Mouse (Mus musculus) ES-E14 (cell line): ENCODE results near the gene Slc25a26. TPM values are rescaled to one million over a fixed set of nuclear protein-coding genes. Genes with fewer than 3 reads are reported as not detected.

Experiments
- DNase-seq: peaks from one replicate; pipeline ENCODE4 v3.0.0-alpha.2; 2013; ENCODE audit warnings: low read depth, low spot score
- H3K27ac ChIP-seq: 2 replicates; pipeline ENCODE4 v1.5.1; 2012; ENCODE audit warnings: low read depth, mild to moderate bottlenecking, low read length, moderate library complexity, mixed read lengths; ENCODE audit not compliant: poor library complexity, insufficient read depth, severe bottlenecking
- H3K36me3 ChIP-seq: 2 replicates; pipeline ENCODE4 v1.6.1; 2012; ENCODE audit warnings: mild to moderate bottlenecking, low read length, moderate library complexity, mixed read lengths; ENCODE audit not compliant: control insufficient read depth, poor library complexity, insufficient read depth, severe bottlenecking
- H3K4me1 ChIP-seq, 2 experiments: fragments of 150-350 bp in 1 of 2; sonication (generic) in 1 of 2; 2 replicates each; pipeline ENCODE4 v1.6.1; 2012; ENCODE audit warnings: low read length in 2 of 2, mild to moderate bottlenecking in 1 of 2, mixed read lengths in 1 of 2; ENCODE audit not compliant: control insufficient read depth in 2 of 2, insufficient read depth in 2 of 2, poor library complexity in 1 of 2
- H3K4me3 ChIP-seq, 2 experiments: fragments of 150-350 bp in 1 of 2; sonication (generic) in 1 of 2; 2 replicates each; pipeline ENCODE4 v1.5.1; 2012; ENCODE audit warnings: low read length in 2 of 2, low read depth in 1 of 2, mild to moderate bottlenecking in 1 of 2, mixed read lengths in 1 of 2; ENCODE audit not compliant: insufficient read depth in 1 of 2, poor library complexity in 1 of 2, severe bottlenecking in 1 of 2
- H3K9ac ChIP-seq: 2 replicates; pipeline ENCODE4 v1.6.1; 2012; ENCODE audit warnings: low read depth, mild to moderate bottlenecking, low read length, mixed read lengths; ENCODE audit not compliant: poor library complexity, insufficient read depth, severe bottlenecking
- H3K9me3 ChIP-seq: fragments of 150-350 bp; sonication (generic); 2 replicates; pipeline ENCODE4 v1.6.1; 2012; ENCODE audit warnings: low read depth, mild to moderate bottlenecking, low read length; ENCODE audit not compliant: control insufficient read depth, insufficient read depth
- CHD2 ChIP-seq: IDR thresholded peaks from 2 replicates; pipeline ENCODE4 v1.6.1; 2014; ENCODE audit warnings: mild to moderate bottlenecking, low read depth, low read length, inconsistent platforms
- HCFC1 ChIP-seq: IDR thresholded peaks from 2 replicates; pipeline ENCODE4 v1.6.1; 2012; ENCODE audit warnings: low read length, inconsistent platforms, borderline replicate concordance; ENCODE audit not compliant: insufficient read depth
- MAFK ChIP-seq: IDR thresholded peaks from 2 replicates; pipeline ENCODE4 v1.6.1; 2014; ENCODE audit warnings: mild to moderate bottlenecking, low read depth, low read length, inconsistent platforms; ENCODE audit not compliant: insufficient read depth
- ZC3H11A ChIP-seq: IDR thresholded peaks from 2 replicates; pipeline ENCODE4 v1.6.1; 2012; ENCODE audit warnings: low read depth, mild to moderate bottlenecking, inconsistent platforms, low read length, borderline replicate concordance
- ZNF384 ChIP-seq: IDR thresholded peaks from 2 replicates; pipeline ENCODE4 v1.6.1; 2012; ENCODE audit warnings: low read depth, low read length, inconsistent platforms
- in situ Hi-C, 2 experiments: fragments of 600-800 bp; cut with MboI; formaldehyde crosslinking; loops; one replicate each; pipeline ENCODE4 v1.15.1; 2025; ENCODE audit warnings: low sequenced_read_pairs in 2 of 2, inconsistent platforms in 1 of 2; ENCODE audit not compliant: unreplicated experiment in 2 of 2
- total RNA-seq: library from RNA; depleted of rRNA; stranded (reverse); fragments of 300-350 nt; gene quantifications from 2 replicates; pipeline ENCODE4 v1.2.3, GENCODE M21; 2012

Slc25a26 gene
- total RNA-seq, 1 experiment, result 9.8 TPM

GRCm38 (mm10) chr6:94503963-94504362, 3.8 kb downstream of the Slc25a26 start:
- Histone ChIP-seq H3K4me1 (peaks cover 0 to 3% of the 10 kb centered on the region in 2 experiments; a peak in 3 of 4 replicates), H3K27ac (no peak overlapping the region), H3K36me3 (no peaks in the 10 kb centered on the region), H3K9me3 (no peaks in the 10 kb centered on the region), H3K4me3 (no peak overlapping the region), H3K9ac (no peak overlapping the region)
- TF ChIP-seq ZC3H11A (no peak), MAFK (no peak), CHD2 (no peak), HCFC1 (no peak), ZNF384 (no peak)
- DNase-seq, result no peak
- in situ Hi-C loops, result no loop called here

DNA sequence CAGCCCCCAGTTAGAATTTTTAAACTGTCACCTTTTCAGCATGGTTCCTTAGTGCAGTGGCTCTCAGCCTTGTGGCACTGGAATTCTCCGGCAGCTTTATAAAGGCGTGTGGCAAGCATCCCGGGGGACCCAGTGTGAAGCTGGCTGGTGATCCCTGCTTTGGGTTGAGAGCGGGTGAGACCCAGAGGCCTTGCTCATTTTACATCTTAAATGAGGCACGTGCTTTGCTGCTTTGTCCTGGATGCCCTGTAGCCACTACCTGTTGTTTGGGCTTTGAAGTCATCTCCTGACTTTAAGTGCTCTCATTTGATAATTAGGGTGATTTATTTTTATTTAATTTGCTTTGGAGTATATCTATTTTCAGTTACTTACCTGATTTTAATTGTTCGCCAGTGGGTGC, 7.8 kb downstream of the Slc25a26 start:
- peaks cover 0 to 10% of the 10 kb centered on the region in 2 experiments; a peak in 2 of 4 replicates for H3K4me1 ChIP-seq
- no peak for DNase-seq
- H3K9ac ChIP-seq, result no peak overlapping the region
- TF ChIP-seq ZC3H11A, result no peak
- no peak for TF ChIP-seq HCFC1
- no peak for TF ChIP-seq CHD2
- no peak for TF ChIP-seq MAFK
- no peak for TF ChIP-seq ZNF384
- in situ Hi-C loops, result no loop called here
- H3K36me3 ChIP-seq, result 0 out of 2 replicates have a peak, but pooled peaks cover 4% of the 10 kb centered on the region
- no peaks in the 10 kb centered on the region for H3K9me3 ChIP-seq
- no peak overlapping the region for H3K27ac ChIP-seq
- H3K4me3 ChIP-seq, result no peak overlapping the region

- H3K36me3 ChIP-seq, result 0 out of 2 replicates have a peak, but pooled peaks cover 5% of the 10 kb centered on the region
- H3K9me3 ChIP-seq, result no peaks in the 10 kb centered on the region
- no peak overlapping the region for H3K27ac ChIP-seq
- no peak for DNase-seq
- in situ Hi-C loops, result no loop called here
- TF ChIP-seq ZNF384, result no peak
- no peak for TF ChIP-seq CHD2
- TF ChIP-seq ZC3H11A, result no peak
- TF ChIP-seq MAFK, result no peak
- no peak for TF ChIP-seq HCFC1
- H3K4me3 ChIP-seq, result no peak overlapping the region
- no peak overlapping the region for H3K9ac ChIP-seq
- H3K4me1 ChIP-seq, result peaks cover 0 to 10% of the 10 kb centered on the region in 2 experiments; a peak in 2 of 4 replicates
Measured at GRCm38 (mm10) chr6:94508807-94509206, 8.7 kb downstream of the Slc25a26 start.

DNA sequence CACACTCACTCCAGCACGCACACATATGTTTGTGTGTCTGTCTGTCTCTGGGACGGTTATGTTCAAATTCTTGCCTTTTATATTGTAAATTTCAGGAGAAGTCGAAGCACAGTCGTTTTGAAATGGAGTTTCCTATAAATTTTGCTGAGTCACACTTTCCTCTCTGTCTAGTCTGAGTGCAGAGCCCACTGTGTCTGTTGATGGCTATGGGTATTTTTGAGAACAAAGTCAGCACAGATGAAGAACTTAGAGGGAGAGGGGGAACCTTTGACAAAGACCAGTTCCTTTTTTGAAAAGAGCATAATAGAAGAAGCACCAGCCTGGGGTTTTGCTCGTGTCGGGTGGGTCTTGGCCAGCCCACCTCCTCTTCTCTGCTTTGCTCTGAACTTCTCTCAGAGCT, 9.1 kb downstream of the Slc25a26 start:
- 0 out of 2 replicates have a peak, but pooled peaks cover 6% of the 10 kb centered on the region for H3K36me3 ChIP-seq
- no peak for DNase-seq
- H3K9me3 ChIP-seq, result no peaks in the 10 kb centered on the region
- H3K4me3 ChIP-seq, result no peak overlapping the region
- H3K9ac ChIP-seq, result no peak overlapping the region
- in situ Hi-C loops, result no loop called here
- H3K4me1 ChIP-seq, result peaks cover 0 to 10% of the 10 kb centered on the region in 2 experiments; a peak in 2 of 4 replicates
- no peak for TF ChIP-seq ZC3H11A
- no peak for TF ChIP-seq CHD2
- peak; percentile 83 for TF ChIP-seq MAFK
- no peak for TF ChIP-seq ZNF384
- TF ChIP-seq HCFC1, result no peak
- no peak overlapping the region for H3K27ac ChIP-seq

- Histone ChIP-seq H3K4me3 (no peak overlapping the region), H3K9me3 (no peaks in the 10 kb centered on the region), H3K27ac (no peak overlapping the region), H3K9ac (no peak overlapping the region), H3K4me1 (no peaks in the 10 kb centered on the region), H3K36me3 (peaks cover 2% of the 10 kb centered on the region; the same call in 1 of the 2 replicates)
- TF ChIP-seq MAFK (no peak), ZC3H11A (no peak), CHD2 (no peak), HCFC1 (no peak), ZNF384 (no peak)
- in situ Hi-C loops, result no loop called here
- DNase-seq, result no peak
Measured at GRCm38 (mm10) chr6:94518171-94518570, 18.0 kb downstream of the Slc25a26 start.
